Mouse (Mus musculus): ENCODE data around the gene Zfp263. TPM values are rescaled to one million over a fixed set of nuclear protein-coding genes. Genes with fewer than 3 reads are reported as not detected.
A peak's percentile ranks its signal among the peaks of the same experiment; 100 is the strongest.

Zfp263 gene
- polyA plus RNA-seq (2015; fragmentation: Nextera tagmentation; extraction: Ambion mirVana), result 57.9 and 60.6 TPM in 2 replicates

DNA sequence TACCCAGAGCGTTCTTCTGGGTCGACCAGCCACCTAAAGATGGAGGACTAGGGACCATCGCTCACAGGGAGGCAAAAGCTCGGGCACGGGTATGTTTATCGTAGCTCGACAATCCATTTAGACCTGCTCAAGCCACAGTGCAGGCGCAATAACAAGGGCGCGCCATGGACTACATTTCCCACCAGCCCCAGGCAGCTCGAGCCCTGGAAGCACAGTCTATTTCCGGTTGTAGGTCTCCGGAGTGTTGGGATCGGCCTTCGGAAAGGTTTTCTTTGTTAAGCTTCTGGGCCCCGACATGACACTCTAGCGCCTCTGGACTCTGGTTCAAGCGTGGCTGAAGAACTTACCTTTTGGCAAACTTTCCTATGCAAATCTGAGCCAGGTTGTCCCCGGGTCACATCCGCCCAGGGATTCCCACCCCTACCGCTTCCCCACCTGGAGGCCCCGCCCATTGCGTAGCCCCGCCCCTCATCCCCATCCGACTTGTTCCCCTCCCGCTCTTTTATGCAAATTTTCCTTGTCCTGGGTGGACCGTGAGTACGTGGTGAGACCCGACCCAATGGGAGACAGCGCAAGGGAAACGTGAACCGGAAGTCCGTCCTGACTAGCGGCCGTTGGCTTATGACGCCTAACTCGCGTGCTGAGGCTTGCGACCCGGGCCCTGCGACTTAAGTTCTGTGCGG lies at the start of gene Zfp263:
Gene Zfp263 (plus strand): TSS at position 591 of the 683 bp plus-strand sequence.
- WGBS, result under 1% methylated on average over 42 of the region's 42 CpGs
- no peaks in the 10 kb centered on the region for H3K27me3 ChIP-seq
- ATAC-seq (replicated peaks), result peak; percentile 98

DNA sequence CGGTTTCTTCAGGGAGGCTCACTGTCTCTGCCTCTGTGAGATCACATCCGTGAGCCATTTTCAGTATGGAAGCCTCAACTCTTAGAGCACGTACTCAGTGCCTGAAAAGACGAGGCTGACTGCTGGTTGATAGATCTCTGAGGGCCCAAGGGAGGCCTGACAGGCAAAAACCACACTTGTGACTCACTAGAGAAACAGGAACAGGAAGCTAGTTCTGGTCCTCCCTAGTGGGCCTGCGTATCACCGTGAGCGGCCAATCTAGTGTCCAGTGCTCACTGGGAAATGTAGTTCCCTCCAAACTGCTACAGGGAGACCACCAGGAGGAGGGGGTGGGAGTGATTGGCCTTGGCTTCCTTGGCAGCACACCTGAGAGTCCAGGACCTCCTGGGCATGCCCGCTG lies 44.6 kb upstream of the Zfp263 start:
- Histone ChIP-seq H3K9ac (replicated peaks) (no peak overlapping the region), H3K4me1 (no peaks in the 10 kb centered on the region), H3K4me2 (replicated peaks) (no peak overlapping the region), H3K9me3 (no peaks in the 10 kb centered on the region), H3K36me3 (no peaks in the 10 kb centered on the region), H3K27me3 (no peaks in the 10 kb centered on the region), H3K4me3 (no peak overlapping the region), H3K27ac (replicated peaks) (no peak overlapping the region)
- 90% methylated on average over 8 of the region's 8 CpGs for whole genome bisulfite sequencing
- ATAC-seq (replicated peaks), result no peak

More for the DNA sequence above, at the start of gene Zfp263:
- Histone ChIP-seq H3K9me3 (peaks cover 8% of the 10 kb centered on the region; the same call in 1 of the 2 replicates), H3K4me2 (replicated peaks) (peak within 1 kb of the TSS; percentile 86), H3K4me1 (peaks cover 24% of the 10 kb centered on the region), H3K9ac (replicated peaks) (peak within 1 kb of the TSS; percentile 76), H3K27ac (replicated peaks) (peak within 1 kb of the TSS; percentile 94), H3K36me3 (peaks cover 22% of the 10 kb centered on the region), H3K4me3 (peak within 1 kb of the TSS; percentile 80)

DNA sequence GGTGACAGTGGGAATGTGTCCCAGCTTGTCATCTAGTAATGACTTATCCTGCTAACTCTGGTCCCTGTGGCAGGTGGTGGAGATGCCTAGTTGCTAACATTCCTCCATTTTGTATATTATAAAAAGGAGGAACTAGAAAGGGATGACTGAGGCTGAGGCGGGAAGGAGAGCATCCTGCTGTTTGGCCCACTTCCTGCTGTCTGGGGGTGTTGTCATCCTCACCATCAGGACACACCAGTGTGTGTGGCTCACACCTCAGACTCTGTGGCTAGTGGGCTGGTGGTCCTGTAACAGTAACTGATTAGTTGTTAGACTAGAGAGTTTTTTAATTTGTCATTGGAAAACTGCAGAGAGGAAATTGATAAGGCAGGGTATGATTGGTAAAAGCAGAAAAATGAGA lies 43.0 kb upstream of the Zfp263 start:
- 69% methylated on average over 1 of the region's 1 CpGs for WGBS
- H3K4me2 ChIP-seq (replicated peaks), result no peak overlapping the region
- no peaks in the 10 kb centered on the region for H3K36me3 ChIP-seq
- no peaks in the 10 kb centered on the region for H3K27me3 ChIP-seq
- H3K9me3 ChIP-seq, result no peaks in the 10 kb centered on the region
- no peak for ATAC-seq (replicated peaks)
- no peaks in the 10 kb centered on the region for H3K4me1 ChIP-seq
- H3K27ac ChIP-seq (replicated peaks), result no peak overlapping the region
- no peak overlapping the region for H3K9ac ChIP-seq (replicated peaks)
- no peak overlapping the region for H3K4me3 ChIP-seq

DNA sequence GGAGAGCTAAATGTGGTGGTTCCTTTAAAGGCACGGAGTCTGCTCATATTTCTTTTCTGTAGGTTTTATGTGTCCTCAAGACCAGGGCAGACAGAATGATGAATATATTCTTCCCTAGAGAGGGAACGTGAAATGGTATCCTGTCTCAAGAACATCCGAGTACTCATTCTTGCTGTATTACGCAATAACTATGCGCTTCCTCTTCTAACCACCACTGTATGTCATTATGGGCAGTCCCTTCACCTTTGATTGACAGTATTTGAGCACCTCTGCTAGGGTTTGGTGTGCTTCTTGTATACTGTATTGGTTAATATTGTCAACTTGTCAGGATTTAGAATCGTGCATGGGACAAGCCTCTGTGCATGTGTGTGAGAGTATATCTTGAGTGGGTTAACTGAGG lies 37.2 kb upstream of the Zfp263 start:
- Histone ChIP-seq H3K9me3 (no peaks in the 10 kb centered on the region), H3K4me3 (no peak overlapping the region), H3K27me3 (no peaks in the 10 kb centered on the region), H3K4me1 (no peaks in the 10 kb centered on the region), H3K27ac (replicated peaks) (no peak overlapping the region), H3K36me3 (no peaks in the 10 kb centered on the region), H3K4me2 (replicated peaks) (no peak overlapping the region), H3K9ac (replicated peaks) (no peak overlapping the region)
- ATAC-seq (replicated peaks), result no peak
- 87% methylated on average over 6 of the region's 6 CpGs for WGBS

DNA sequence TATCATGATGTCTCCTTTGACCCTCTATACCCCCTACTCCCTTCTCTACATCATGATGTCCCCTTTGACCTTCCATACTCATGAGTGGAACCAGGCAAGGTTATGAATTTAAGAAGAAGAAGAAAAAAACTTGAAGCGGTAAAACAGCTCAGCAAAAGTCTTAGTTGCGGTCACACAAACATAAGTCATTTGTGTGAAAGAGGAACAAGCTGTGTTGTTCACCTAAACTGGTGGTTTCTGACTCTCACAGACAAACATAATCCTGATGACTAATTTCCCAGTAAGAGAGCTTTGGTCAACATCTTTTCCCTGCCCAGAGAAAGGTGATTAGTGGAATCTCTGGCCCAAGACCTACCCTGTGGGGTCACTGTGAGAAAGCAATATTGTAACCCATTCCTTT lies 29.2 kb upstream of the Zfp263 start:
- Histone ChIP-seq H3K4me1 (no peaks in the 10 kb centered on the region), H3K4me3 (no peak overlapping the region), H3K9me3 (no peaks in the 10 kb centered on the region), H3K9ac (replicated peaks) (no peak overlapping the region), H3K27me3 (no peaks in the 10 kb centered on the region), H3K27ac (replicated peaks) (no peak overlapping the region), H3K36me3 (no peaks in the 10 kb centered on the region), H3K4me2 (replicated peaks) (no peak overlapping the region)
- WGBS, result 90% methylated on average over 2 of the region's 2 CpGs
- ATAC-seq (replicated peaks), result no peak

DNA sequence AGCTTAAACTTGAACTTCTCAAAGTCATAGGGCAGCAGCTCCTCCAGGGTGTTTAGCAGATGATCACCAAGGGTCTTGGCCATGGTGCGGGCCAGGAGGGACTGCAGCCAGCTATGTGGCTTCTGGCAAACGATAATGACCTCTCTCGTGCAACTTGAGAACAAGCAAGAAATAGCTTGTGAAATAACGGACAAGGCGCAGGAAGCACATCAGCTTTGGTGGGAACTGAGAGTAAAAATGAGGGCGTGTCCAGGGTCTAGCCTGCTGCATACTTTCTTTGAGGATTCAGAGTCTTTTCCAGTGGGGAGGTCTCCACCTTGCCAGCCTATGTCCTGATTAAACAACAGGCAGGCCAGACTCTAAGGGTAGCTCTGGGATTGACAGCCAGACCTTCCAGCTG lies 25.9 kb upstream of the Zfp263 start, which contains the start of gene Mefv:
Gene Mefv (minus strand): TSS at position 118 of the 400 bp plus-strand sequence.
- no peak within 1 kb of the TSS for H3K9ac ChIP-seq (replicated peaks)
- no peaks in the 10 kb centered on the region for H3K4me1 ChIP-seq
- H3K27ac ChIP-seq (replicated peaks), result no peak within 1 kb of the TSS
- no peaks in the 10 kb centered on the region for H3K27me3 ChIP-seq
- no peak for ATAC-seq (replicated peaks)
- no peaks in the 10 kb centered on the region for H3K9me3 ChIP-seq
- no peak within 1 kb of the TSS for H3K4me2 ChIP-seq (replicated peaks)
- no peaks in the 10 kb centered on the region for H3K36me3 ChIP-seq
- H3K4me3 ChIP-seq, result no peak within 1 kb of the TSS
- 94% methylated on average over 6 of the region's 6 CpGs for WGBS

DNA sequence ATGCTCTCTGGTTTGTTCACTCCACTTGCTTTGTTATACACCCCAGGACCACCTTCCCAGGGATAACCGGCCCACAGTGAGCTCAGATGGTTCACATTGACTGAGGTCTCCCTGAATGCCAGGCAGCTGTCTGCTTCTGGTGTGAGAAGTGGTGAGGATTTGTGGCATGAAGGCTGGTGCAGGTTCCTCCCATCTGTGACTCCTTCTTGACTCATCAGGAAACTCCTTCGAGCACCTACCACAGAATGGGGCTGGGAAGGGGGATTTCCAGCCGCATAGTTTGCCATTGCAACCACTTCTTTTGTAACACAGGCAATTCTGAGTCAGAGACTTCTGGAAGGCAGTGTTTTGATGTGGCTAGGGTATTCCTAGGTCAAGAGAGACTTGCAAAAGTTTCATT lies 20.7 kb upstream of the Zfp263 start:
- Histone ChIP-seq H3K36me3 (no peaks in the 10 kb centered on the region), H3K9me3 (no peaks in the 10 kb centered on the region), H3K27ac (replicated peaks) (no peak overlapping the region), H3K9ac (replicated peaks) (no peak overlapping the region), H3K27me3 (no peaks in the 10 kb centered on the region), H3K4me3 (no peak overlapping the region), H3K4me1 (no peaks in the 10 kb centered on the region), H3K4me2 (replicated peaks) (no peak overlapping the region)
- no peak for ATAC-seq (replicated peaks)
- 85% methylated on average over 3 of the region's 3 CpGs for WGBS

DNA sequence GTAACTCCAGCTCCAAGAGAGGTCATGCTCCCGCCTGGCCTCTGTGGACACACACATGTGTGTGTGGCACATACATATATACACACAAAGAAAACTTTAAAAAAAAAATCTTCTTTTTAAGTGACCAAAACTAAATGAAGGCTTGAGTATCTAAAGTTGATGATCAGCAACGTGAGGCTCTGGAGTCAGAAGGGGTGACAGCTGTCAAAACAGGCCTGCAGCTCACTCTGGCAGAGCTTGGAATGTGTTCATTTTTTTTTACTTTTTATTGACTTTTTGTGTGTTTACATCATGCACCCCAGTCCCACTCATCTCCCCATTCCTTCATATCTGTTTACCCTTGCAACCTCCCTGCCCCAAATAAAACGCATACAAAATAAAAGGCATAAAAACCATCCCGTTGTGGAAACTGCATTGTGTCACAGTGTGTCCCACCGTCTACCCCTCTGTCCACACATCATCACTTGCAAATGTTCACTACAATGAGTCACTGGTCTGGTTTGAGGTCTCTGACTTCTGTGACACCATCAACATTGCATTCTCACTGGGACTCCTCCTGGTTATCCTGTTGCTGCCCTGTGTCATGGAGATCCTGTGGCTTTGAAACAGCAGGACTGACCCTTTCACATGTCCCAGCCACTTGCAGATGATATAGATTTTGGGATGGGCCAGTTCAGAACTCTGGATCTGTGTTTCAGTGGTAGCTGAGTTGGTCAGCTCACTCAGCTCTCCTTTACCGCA lies 15.7 kb upstream of the Zfp263 start:
- no peaks in the 10 kb centered on the region for H3K9me3 ChIP-seq
- 85% methylated on average over 6 of the region's 6 CpGs for WGBS
- H3K36me3 ChIP-seq, result no peaks in the 10 kb centered on the region
- H3K27me3 ChIP-seq, result no peaks in the 10 kb centered on the region
- H3K4me3 ChIP-seq, result no peak overlapping the region
- H3K27ac ChIP-seq (replicated peaks), result no peak overlapping the region
- no peaks in the 10 kb centered on the region for H3K4me1 ChIP-seq
- ATAC-seq (replicated peaks), result no peak
- H3K4me2 ChIP-seq (replicated peaks), result no peak overlapping the region
- H3K9ac ChIP-seq (replicated peaks), result no peak overlapping the region

DNA sequence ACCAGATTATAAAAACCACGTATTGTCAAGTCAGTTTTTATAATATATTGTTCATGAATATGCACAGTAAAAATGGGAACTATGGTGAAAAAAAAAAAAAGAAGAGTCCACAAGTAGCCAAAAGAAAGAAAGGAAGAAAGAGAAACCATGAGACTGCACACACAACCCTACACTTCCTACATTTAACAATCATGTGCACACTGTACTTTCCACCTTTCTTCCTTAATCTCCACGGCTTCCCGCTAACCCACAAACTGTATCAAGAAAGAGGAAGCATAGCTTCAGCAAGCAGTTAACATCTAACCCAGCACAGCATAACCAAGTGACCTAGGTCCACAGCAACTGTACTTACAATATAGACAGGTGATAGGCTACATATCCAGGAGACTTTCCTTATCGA lies 11.3 kb upstream of the Zfp263 start:
- no peak overlapping the region for H3K4me3 ChIP-seq
- H3K27ac ChIP-seq (replicated peaks), result no peak overlapping the region
- H3K4me2 ChIP-seq (replicated peaks), result no peak overlapping the region
- H3K4me1 ChIP-seq, result no peaks in the 10 kb centered on the region
- H3K9ac ChIP-seq (replicated peaks), result no peak overlapping the region
- H3K36me3 ChIP-seq, result no peaks in the 10 kb centered on the region
- H3K27me3 ChIP-seq, result no peaks in the 10 kb centered on the region
- H3K9me3 ChIP-seq, result no peaks in the 10 kb centered on the region
- no peak for ATAC-seq (replicated peaks)
- WGBS, result 84% methylated on average over 4 of the region's 4 CpGs

DNA sequence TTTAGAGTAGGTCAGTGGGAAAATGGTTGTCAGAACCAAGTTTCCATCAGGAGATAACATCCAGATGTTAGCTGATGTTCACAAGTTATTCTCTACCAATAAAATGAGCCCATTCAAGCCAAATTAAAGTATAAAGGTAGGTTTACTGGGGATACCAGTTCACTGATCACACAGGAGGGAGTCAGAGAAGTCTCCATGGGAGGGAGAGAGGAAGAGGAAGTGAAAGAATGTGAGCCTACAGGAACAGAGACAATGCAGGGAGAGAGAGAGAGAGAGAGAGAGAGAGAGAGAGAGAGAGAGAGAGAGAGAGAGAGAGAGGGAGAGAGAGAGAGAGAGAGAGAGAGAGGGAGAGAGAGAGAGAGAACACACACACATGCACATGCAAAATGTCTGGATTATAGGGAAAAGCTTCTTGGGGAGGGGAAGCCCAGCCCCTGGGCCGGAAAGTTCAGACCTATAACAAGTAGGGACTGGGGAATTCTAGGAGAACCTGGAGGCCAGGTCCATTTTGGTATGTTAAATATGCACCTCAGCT lies 10.6 kb upstream of the Zfp263 start:
- Histone ChIP-seq H3K4me3 (no peak overlapping the region), H3K9ac (replicated peaks) (no peak overlapping the region), H3K4me1 (no peaks in the 10 kb centered on the region), H3K27me3 (no peaks in the 10 kb centered on the region), H3K4me2 (replicated peaks) (no peak overlapping the region), H3K36me3 (no peaks in the 10 kb centered on the region), H3K27ac (replicated peaks) (no peak overlapping the region), H3K9me3 (no peaks in the 10 kb centered on the region)
- ATAC-seq (replicated peaks), result no peak
- 88% methylated on average over 1 of the region's 1 CpGs for WGBS

DNA sequence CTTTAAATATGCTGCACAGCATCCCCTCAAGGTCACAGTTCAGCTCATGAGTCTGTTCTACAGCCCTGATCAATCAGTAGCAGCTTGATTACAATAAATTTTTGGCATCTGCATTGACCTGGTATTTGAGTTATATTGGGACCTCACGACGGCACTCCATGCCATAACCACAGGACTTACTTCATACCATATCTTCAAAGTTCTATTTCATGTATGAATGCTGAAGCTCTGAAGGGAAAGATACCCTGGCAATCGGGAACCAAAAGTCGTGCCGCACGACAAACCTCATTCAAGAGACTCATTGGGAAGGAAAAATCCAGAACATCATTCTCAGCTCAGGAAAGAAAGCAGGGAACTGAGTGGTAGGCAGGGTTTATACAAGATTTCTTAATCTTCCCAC lies 1.4 kb upstream of the Zfp263 start:
- Histone ChIP-seq H3K4me3 (0 out of 2 replicates have a peak overlapping the region, but pooled peaks have one; percentile 80), H3K4me2 (replicated peaks) (no peak overlapping the region), H3K27ac (replicated peaks) (no peak overlapping the region), H3K9me3 (no peaks in the 10 kb centered on the region), H3K36me3 (peaks cover 12% of the 10 kb centered on the region), H3K4me1 (peaks cover 24% of the 10 kb centered on the region), H3K27me3 (no peaks in the 10 kb centered on the region), H3K9ac (replicated peaks) (no peak overlapping the region)
- ATAC-seq (replicated peaks), result no peak
- WGBS, result 96% methylated on average over 6 of the region's 6 CpGs

DNA sequence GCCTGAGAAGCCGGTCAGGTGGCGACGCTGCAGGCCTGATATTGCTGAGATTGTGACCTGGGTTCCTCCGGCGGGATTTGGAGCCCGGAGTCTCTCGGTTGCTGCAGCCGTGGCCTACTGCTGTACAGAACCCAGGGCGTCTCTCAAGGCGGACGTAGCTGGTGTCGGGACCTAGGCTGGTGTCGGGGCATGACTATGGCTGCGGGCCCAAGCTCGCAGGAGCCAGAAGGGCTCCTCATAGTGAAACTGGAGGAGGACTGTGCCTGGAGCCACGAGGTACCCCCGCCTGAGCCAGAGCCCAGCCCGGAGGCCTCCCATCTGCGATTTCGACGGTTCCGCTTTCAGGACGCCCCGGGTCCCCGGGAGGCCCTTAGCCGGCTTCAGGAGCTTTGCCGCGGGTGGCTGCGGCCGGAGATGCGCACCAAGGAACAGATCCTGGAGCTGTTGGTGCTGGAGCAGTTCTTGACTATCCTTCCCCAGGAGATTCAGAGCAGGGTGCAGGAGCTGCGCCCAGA lies 350 bp downstream of the Zfp263 start:
- Histone ChIP-seq H3K27me3 (no peaks in the 10 kb centered on the region), H3K36me3 (peaks cover 28% of the 10 kb centered on the region), H3K4me2 (replicated peaks) (peak overlapping the region; percentile 86), H3K4me1 (peaks cover 24% of the 10 kb centered on the region), H3K9me3 (peaks cover 14% of the 10 kb centered on the region), H3K4me3 (peak overlapping the region; percentile 80), H3K9ac (replicated peaks) (peak overlapping the region; percentile 76), H3K27ac (replicated peaks) (peak overlapping the region; percentile 94)
- WGBS, result under 1% methylated on average over 32 of the region's 32 CpGs
- ATAC-seq (replicated peaks), result peak; percentile 2; the same call in 1 of the 2 replicates

Measured in forebrain, embryonic 15.5 days (tissue).